Mouse (Mus musculus) hindbrain, postnatal 0 days (tissue): ENCODE results near the gene Sdr39u1. TPM values are rescaled to one million over a fixed set of nuclear protein-coding genes. Genes with fewer than 3 reads are reported as not detected.

Experiments used
- ATAC-seq: fragments of 200-750 bp; cut with Nextera tagmentation; 2 replicates; pipeline ENCODE4 v1.8.0; 2017; ENCODE audit warnings: mild to moderate bottlenecking, moderate TSS enrichment, moderate library complexity
- DNase-seq: peaks from one replicate; pipeline ENCODE4 v3.0.0-alpha.2; 2015; ENCODE audit warnings: low spot score
- H3K27ac ChIP-seq: fragments of 300-500 bp; sonication (generic); 2 replicates; pipeline ENCODE4 v1.5.1; 2014; ENCODE audit warnings: mild to moderate bottlenecking
- H3K27me3 ChIP-seq: fragments of 300-500 bp; sonication (generic); 2 replicates; pipeline ENCODE4 v1.6.1; 2014; ENCODE audit warnings: low read length, mixed read lengths; ENCODE audit not compliant: insufficient read depth
- H3K36me3 ChIP-seq: fragments of 300-500 bp; sonication (generic); 2 replicates; pipeline ENCODE4 v1.6.1; 2014; ENCODE audit warnings: low read length, mixed read lengths; ENCODE audit not compliant: insufficient read depth
- H3K4me1 ChIP-seq: fragments of 300-500 bp; sonication (generic); 2 replicates; pipeline ENCODE4 v1.6.1; 2014; ENCODE audit warnings: antibody characterized with exemption, low read length, mixed read lengths; ENCODE audit not compliant: insufficient read depth
- H3K4me2 ChIP-seq: fragments of 300-500 bp; sonication (generic); 2 replicates; pipeline ENCODE4 v1.6.1; 2014; ENCODE audit warnings: low read depth, mild to moderate bottlenecking, low read length, moderate library complexity, mixed read lengths
- H3K4me3 ChIP-seq: fragments of 300-500 bp; sonication (generic); 2 replicates; pipeline ENCODE4 v1.5.1; 2014; ENCODE audit warnings: low read length
- H3K9ac ChIP-seq: fragments of 300-500 bp; sonication (generic); replicated peaks from 2 replicates; pipeline ENCODE4 v1.6.1; 2014; ENCODE audit warnings: mild to moderate bottlenecking, low read length, moderate library complexity, mixed read lengths
- H3K9me3 ChIP-seq: fragments of 300-500 bp; sonication (generic); 2 replicates; pipeline ENCODE4 v1.6.1; 2016; ENCODE audit warnings: low read length, mixed read lengths
- CTCF ChIP-seq: IDR thresholded peaks from 2 replicates; pipeline ENCODE4 v1.5.1; 2016; ENCODE audit warnings: antibody characterized with exemption, control low read depth, low read depth
- WGBS: fragments of 180-500 bp; shearing (Covaris S2); extraction: QIAGEN DNeasy Blood & Tissue Kit; methylation state at CpG from one replicate; pipeline ENCODE4 v1.1.7; 2014; 5-methylcytosine and 5-hydroxymethylcytosine counted together
- polyA plus RNA-seq: library from polyadenylated mRNA; unstranded; fragments of >200 nt; fragmentation: Nextera tagmentation; extraction: Ambion mirVana; gene quantifications from 2 replicates; pipeline ENCODE4 v1.2.1, GENCODE M21; 2015
- total RNA-seq: library from RNA; depleted of rRNA; stranded (reverse); fragments of >200 nt; gene quantifications from 2 replicates; pipeline ENCODE4 v1.2.3, GENCODE M21; 2014

Gene Sdr39u1
- total and polyA plus RNA-seq, 2 experiments from 2014 or later, result 120 to 134 TPM

DNA sequence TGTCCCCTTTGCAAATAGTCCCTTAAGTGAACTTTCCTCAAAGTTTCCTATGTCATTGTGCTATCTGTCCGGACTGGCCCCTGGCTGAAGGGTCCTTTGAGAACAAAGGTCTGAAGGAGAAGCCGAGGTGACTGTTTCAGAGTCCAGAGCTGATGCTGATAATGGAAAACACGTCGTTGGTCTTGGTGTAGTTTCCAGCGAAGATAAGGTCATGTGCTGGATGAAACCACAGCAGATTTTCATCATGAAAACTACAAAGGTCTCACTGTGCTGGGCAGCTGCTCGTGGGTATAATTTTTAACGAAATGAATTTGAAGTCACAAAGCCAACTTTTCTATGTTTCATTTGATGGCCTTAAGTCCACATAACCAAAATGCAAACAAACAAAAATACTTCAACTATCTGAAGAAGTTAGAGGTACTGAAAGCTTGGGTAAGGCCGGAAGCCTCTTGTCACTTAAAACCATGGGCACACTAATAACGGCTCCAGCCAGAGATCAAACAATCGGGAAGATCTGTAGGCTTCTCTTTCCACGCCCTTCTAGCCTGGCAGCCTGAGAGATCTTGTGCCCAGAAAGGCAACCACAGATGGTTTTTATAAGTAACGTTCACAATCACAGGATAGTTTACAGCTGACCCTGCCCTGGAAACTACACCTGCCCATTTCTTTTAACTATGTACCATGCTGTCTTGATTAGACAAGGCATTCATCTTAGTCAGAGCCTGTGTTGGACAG, 29.3 kb upstream of the Sdr39u1 start:
- no peaks in the 10 kb centered on the region for H3K36me3 ChIP-seq
- H3K9me3 ChIP-seq, result no peaks in the 10 kb centered on the region
- no peak overlapping the region for H3K9ac ChIP-seq
- H3K27me3 ChIP-seq, result no peaks in the 10 kb centered on the region
- no peak overlapping the region for H3K4me3 ChIP-seq
- DNase-seq (no peak), ATAC-seq (no peak)
- TF ChIP-seq CTCF, result no peak
- no peaks in the 10 kb centered on the region for H3K4me1 ChIP-seq
- H3K27ac ChIP-seq, result no peak overlapping the region
- WGBS, result 81% methylated on average over 12 of the region's 12 CpGs
- no peak overlapping the region for H3K4me2 ChIP-seq

DNA sequence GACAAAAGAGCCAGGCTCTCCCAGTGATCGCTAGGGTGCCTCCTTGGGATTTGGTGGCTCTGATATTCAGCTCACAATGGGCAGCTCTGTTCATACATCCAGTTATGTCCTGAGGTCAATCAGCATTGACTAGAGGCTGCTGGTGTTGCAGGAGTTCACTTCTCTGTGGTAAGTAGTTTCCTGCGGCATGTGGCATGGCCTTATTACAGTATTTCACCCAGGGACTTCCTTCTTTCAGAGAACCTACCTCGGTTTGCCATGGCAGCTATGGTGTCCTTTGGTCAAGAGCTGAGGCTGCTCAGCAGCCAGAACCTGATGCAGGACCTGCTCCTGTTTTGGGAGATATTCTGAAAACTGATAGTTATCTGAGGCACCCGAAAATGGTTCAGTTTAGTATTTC, 26.8 kb upstream of the Sdr39u1 start:
- H3K4me2 ChIP-seq, result no peak overlapping the region
- H3K4me3 ChIP-seq, result no peak overlapping the region
- DNase-seq (no peak), ATAC-seq (no peak)
- H3K9ac ChIP-seq, result no peak overlapping the region
- H3K4me1 ChIP-seq, result no peaks in the 10 kb centered on the region
- H3K27ac ChIP-seq, result no peak overlapping the region
- no peaks in the 10 kb centered on the region for H3K9me3 ChIP-seq
- H3K27me3 ChIP-seq, result no peaks in the 10 kb centered on the region
- no peak for TF ChIP-seq CTCF
- 86% methylated on average over 4 of the region's 4 CpGs for WGBS
- no peaks in the 10 kb centered on the region for H3K36me3 ChIP-seq

DNA sequence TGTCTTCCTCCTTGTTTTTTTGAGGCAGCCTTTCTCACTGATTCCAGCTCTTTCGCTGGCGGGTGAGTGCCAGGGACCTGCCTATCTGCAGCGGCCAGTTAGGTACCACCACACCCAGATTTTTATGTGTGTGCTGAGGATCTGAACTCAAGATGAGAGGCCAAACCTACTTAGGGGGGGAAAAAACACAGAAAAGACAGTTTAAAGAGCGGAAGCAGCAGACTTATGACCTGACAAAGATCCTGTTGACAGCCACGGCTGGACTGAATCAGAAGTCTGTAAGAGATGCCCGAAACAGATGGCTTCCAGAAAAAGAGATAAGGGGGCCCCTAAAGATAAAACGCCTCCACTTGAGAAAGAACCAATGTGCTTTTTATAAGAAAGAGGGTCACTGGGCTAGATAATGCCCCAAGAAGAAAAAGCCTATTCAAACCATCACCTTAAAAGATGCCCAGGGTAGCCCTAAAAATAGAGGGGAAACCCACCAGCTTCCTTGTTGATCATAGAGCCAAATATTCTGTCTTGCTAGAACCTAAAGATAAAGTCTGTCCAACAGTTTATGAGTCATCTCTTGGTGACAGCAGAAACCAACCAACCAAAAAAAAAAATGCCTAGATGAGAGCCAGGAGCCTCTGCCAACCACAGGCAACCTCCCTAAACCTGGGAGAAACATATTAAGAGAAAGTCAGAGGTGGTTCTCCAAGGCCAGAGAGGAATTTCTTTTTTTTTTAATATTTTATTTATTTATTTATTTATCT, 22.6 kb upstream of the Sdr39u1 start:
- ATAC-seq (no peak), DNase-seq (no peak)
- TF ChIP-seq CTCF, result no peak
- Histone ChIP-seq H3K9ac (no peak overlapping the region), H3K4me1 (no peaks in the 10 kb centered on the region), H3K4me2 (no peak overlapping the region), H3K4me3 (no peak overlapping the region), H3K27me3 (no peaks in the 10 kb centered on the region), H3K27ac (no peak overlapping the region), H3K36me3 (no peaks in the 10 kb centered on the region), H3K9me3 (no peaks in the 10 kb centered on the region)
- 86% methylated on average over 7 of the region's 7 CpGs for WGBS

DNA sequence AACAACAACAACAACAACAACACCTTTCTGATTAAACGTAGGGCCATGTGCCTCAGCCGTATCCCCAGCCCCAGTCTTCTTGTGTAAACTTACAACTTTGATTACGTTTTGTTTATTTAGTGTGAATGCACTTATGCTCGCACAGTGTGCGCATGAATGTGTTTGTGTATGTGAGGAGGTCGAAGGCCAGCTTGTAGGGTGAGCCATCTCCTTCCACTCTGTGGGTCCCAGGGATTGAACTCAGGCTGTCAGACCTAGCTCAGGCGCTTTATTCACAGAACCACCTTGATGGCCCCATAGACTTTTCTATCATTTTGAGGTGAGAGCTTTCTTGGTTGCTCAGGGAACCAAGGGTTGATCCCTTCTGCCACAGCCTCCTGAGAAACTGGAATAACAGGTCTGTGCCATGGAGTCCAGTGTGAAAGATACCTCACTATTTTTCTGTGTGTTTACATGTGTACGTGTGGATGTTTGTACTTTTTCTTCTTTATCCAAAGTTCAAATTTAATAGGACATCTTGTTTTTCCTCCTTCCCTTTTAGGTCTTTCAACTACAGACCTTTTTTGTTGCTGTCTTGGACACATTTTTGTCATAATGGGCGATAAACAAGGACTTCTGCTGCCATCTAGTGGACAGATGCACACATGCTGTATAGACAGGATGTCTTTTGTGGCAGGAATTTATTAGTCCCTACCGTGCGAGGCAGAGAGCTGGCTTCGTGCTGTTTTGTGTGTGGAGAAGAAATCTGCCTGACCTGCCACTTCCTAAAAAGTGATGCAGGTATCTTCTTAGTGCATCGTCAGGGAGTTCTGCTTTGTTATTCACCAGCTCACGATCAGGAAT, 18.4 kb upstream of the Sdr39u1 start:
- H3K9ac ChIP-seq, result peak overlapping the region; percentile 37; the same call in 1 of the 2 replicates
- H3K27me3 ChIP-seq, result no peaks in the 10 kb centered on the region
- peak; percentile 94 for TF ChIP-seq CTCF
- H3K4me3 ChIP-seq, result no peak overlapping the region
- ATAC-seq (peak; percentile 84), DNase-seq (peak; percentile 96)
- H3K36me3 ChIP-seq, result no peaks in the 10 kb centered on the region
- H3K27ac ChIP-seq, result no peak overlapping the region
- H3K4me2 ChIP-seq, result peak overlapping the region; percentile 10; the same call in 1 of the 2 replicates
- no peaks in the 10 kb centered on the region for H3K4me1 ChIP-seq
- no peaks in the 10 kb centered on the region for H3K9me3 ChIP-seq
- 39% methylated on average over 14 of the region's 14 CpGs for WGBS

DNA sequence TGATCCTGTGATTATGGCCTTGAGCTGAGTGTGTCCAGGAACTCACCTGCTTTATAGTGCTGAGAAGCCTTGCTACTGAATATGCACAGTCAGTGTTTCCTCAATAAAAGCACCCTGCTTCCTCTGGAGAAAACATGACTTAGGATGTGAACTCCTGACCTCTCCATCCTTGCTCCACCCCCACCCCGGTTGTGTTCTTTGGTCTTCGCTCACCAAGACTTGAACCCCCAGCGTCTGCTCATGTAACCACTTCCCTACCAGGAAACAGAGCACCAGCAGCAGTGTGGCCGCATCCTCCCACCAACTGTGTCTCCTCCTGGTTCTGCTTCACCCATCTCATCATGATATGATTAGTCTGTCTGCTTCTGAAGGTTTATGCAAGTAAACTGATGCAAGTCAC, 13.3 kb upstream of the Sdr39u1 start:
- no peak for DNase-seq
- no peak overlapping the region for H3K27ac ChIP-seq
- H3K4me1 ChIP-seq, result no peaks in the 10 kb centered on the region
- no peaks in the 10 kb centered on the region for H3K36me3 ChIP-seq
- H3K9me3 ChIP-seq, result no peaks in the 10 kb centered on the region
- ATAC-seq, result no peak
- H3K4me2 ChIP-seq, result no peak overlapping the region
- no peak overlapping the region for H3K4me3 ChIP-seq
- H3K27me3 ChIP-seq, result no peaks in the 10 kb centered on the region
- WGBS, result 52% methylated on average over 4 of the region's 4 CpGs
- H3K9ac ChIP-seq, result no peak overlapping the region
- no peak for TF ChIP-seq CTCF

GRCm38 (mm10) chr14:55905518-55905917, 5.4 kb upstream of the Sdr39u1 start:
- Histone ChIP-seq H3K36me3 (no peaks in the 10 kb centered on the region), H3K27ac (no peak overlapping the region), H3K9me3 (no peaks in the 10 kb centered on the region), H3K4me1 (peaks cover 5% of the 10 kb centered on the region; the same call in 1 of the 2 replicates), H3K4me2 (no peak overlapping the region), H3K9ac (no peak overlapping the region), H3K4me3 (no peak overlapping the region), H3K27me3 (no peaks in the 10 kb centered on the region)
- TF ChIP-seq CTCF, result peak; percentile 58
- ATAC-seq (no peak), DNase-seq (no peak)
- WGBS, result 31% methylated on average over 1 of the region's 1 CpGs
